Mouse (Mus musculus) ZHBTc4 (cell line): ENCODE measurements around the gene Pcnx3.
"Not testable (repeated sequence)": the region's sequence is repeated elsewhere in the genome, so short reads cannot be mapped to it uniquely, and the experiment has no call there.

Source experiments
- DNase-seq: peaks from one replicate; pipeline ENCODE4 v3.0.0-alpha.2; 2011; ENCODE audit warnings: low read depth, low spot score

The Pcnx3 gene

GRCm38 (mm10) chr19:5713255-5713654 is 24.5 kb upstream of the Pcnx3 start:
- DNase-seq: no peak

GRCm38 (mm10) chr19:5711907-5712460 is 23.3 kb upstream of the Pcnx3 start:
- DNase-seq: no peak

DNA sequence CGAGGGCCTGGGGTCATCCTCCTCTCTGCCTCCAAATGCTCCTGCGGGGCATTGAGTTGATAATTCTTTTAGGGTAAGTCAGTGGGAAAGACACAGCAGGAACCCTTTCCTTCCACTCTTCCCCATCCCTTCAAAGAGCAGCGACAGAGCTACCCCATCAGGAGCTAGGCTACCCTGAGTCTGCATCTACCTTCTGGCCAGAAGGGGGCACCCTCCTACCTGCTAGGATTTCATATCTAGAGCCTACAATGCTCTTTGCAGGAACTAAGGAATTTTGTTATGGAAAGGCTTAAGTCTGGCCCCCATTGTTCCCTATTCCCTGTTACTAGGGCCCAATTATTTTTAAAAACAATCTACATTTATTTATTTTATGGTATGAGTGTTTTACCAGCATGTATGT is 22.5 kb upstream of the Pcnx3 start:
- DNase-seq: peak; percentile 83

- no peak for DNase-seq
Observed at GRCm38 (mm10) chr19:5710581-5710980, 21.9 kb upstream of the Pcnx3 start.

- no peak for DNase-seq
Observed at GRCm38 (mm10) chr19:5710068-5710467, 21.4 kb upstream of the Pcnx3 start.

DNA sequence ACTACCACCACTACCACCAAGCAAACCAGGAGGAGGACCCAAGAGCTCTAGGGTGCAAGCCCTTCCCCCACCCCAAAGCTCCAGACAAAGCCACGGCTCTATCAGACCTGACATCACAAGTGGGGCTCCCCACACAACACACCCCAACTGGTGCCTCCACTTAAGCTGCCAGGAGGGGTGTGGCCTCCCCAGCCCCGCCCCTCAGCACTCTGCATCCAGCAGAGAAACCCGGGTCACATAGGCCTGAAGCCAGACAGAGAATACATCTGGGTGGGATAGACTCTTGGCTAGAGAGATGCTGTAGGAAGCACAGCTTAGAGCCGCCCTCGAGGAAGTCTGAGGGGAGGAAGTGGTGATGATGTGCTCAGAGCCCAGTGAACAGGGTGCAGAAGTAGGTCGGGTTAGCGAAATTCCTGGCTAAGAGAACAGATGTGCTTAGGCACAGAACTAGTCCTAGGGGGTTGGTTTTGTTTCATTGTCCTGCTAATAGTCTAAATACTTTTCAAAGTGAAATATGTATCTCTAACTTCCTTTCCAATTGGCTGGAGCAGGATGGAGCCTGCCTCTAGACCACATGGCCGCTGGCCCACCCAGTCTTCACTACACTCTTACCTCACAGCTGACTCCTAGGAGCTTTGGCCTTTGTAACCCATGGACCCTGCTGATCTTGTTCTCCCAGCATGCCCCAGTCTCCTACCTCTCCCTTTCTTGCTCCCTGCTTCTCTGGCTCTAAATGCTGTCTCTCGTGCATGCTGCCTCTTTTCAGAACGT is 16.3 kb upstream of the Pcnx3 start:
- DNase-seq: peak; percentile 49

GRCm38 (mm10) chr19:5704163-5704800 is 15.6 kb upstream of the Pcnx3 start, which contains the start of gene Kcnk7:
Kcnk7 (plus strand) TSS chr19:5704367.
- no peak for DNase-seq

- DNase-seq: peak; percentile 93
Observed at GRCm38 (mm10) chr19:5695849-5696462, 7.2 kb upstream of the Pcnx3 start.

GRCm38 (mm10) chr19:5693801-5694200 is 5.1 kb upstream of the Pcnx3 start:
- DNase-seq: no peak

- no peak for DNase-seq
Observed at GRCm38 (mm10) chr19:5692913-5693396, 4.2 kb upstream of the Pcnx3 start.

DNA sequence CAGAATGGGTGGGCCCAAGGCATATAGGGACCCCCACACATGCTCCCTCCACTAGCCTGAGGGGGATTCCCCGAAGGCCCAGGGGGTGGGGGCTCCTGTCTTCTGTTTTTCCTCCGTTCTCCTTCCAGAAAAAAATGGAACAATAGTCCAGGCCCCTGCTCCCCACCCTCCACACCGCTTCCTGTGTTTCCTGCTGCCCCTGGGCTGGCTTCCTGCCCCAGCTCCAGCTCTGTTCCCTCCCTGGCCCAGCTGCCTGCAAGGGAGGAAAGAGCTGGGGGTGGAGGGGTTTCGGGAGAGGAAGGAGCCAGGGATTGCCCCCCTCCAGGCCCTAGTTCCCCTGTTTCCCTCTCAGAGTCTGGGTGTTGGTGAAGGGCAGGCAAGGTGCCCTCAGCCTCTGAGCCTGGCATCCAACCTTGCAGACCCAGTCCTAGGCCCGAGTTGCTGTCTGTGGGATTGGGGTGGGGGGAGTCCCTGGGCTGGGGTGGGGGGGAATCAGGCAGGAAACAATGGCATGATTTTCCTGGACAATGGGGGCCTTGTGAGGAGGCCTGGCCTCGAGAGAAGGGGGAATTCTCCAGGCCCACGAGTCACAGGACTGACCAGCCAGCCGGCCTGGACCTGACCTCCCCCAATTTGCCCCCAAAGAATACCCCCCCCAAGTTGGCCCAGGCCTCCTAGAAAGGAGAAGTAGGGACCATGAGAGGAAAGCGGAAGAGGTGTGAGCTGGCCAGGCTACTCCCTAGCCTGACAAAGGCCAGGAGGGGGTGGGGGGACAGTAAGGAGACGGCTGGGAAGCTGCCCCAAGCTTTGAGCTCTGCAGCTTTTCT is 3.6 kb upstream of the Pcnx3 start:
- no peak for DNase-seq

DNA sequence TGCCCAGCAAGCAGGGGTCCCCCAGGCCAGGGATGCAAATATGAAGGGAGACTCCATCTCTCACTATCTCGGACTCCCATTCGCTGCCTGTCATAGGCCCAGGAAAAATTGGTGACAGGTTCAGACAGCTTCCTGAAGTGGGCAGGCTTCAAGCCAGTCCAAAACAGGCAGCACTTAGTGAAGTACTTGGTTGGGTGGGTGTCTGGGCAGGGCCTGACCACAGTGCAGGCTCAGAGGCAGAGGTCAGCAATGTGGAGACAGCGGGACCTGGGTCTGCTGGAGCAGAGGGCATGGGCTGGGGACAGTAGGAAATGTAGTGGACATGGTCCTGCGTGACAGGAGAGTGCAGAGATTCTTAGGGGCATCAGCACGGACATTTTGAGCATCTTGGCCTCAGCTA is 2.9 kb upstream of the Pcnx3 start:
- no peak for DNase-seq

- no peak for DNase-seq
Observed at GRCm38 (mm10) chr19:5690343-5690735, 1.6 kb upstream of the Pcnx3 start.

DNA sequence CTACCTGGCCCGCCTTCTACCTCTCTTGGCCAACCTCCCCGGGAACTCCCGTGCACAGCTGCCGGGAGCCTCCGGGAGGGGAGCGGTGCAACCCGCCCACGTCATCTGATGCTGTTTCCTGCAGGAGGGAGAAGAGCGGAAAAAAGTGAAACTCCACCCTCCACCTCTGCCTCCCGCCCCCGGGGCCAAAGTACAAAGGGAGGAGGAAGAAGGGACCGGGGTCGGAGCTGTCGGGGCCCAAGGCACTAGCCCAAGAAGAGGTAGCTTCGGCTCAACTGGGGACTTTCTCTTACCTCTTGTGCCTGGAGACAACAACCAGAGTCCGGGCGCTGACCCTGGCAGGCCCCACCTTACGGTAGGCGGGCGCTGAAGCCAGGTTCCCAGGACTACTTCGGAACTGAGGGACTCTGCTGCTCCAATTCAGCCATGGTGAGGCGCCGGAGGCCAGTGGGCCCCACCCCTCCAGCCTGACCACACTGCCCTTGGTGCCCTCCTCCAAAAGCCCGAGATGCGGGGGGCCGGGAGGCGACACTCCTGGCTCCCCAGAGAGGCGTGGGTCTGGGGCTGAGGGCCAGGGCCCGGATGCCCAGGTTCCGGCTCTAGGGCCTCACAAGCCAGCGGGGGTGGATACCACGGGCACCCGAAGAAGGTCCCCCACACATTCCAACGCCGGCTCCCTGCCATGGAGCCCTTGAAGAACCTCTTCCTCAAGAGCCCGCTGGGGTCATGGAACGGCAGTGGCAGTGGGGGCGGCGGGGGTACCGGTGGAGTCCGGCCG is 1.0 kb upstream of the Pcnx3 start:
- peak; percentile 82 for DNase-seq

DNA sequence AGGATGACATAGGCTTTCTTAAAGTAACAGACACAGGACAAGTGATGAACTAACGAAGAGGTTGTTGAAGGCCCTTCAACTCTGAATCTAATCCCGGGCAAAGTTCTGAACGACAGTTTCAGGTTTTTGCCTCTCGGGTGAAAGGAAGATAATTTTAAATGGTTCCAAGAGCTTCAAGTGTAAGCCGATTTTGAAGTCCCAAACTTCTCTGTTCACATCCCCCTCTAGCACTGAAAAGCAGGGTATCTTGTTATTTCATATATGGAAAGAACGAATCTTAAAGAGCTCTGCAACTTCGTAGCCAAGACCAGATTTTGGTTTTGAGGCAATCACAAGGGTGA is 350 bp upstream of the Pcnx3 start:
- DNase-seq: no peak

- no peak for DNase-seq
Observed at GRCm38 (mm10) chr19:5687738-5688137, 970 bp downstream of the Pcnx3 start.

DNA sequence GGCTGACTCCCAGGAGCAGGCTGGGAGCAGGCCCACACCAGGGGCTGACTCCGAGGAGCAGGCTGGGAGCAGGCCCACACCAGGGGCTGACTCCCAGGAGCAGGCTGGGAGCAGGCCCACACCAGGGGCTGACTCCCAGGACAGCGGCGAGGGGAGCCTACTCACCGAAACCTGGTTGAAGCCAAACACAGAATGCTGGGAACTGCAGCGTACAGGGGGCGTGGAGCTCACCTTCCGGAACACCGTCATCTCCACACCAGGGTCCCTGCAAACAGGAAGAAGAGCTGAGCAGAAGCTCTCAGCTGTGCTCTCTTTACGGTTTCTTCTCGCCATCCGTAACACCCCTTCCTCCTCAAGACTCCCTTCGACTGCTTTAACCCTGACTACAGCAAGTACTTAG is 1.8 kb downstream of the Pcnx3 start:
- DNase-seq: not testable (repeated sequence)

- no peak for DNase-seq
Observed at GRCm38 (mm10) chr19:5686437-5686836, 2.3 kb downstream of the Pcnx3 start.

DNA sequence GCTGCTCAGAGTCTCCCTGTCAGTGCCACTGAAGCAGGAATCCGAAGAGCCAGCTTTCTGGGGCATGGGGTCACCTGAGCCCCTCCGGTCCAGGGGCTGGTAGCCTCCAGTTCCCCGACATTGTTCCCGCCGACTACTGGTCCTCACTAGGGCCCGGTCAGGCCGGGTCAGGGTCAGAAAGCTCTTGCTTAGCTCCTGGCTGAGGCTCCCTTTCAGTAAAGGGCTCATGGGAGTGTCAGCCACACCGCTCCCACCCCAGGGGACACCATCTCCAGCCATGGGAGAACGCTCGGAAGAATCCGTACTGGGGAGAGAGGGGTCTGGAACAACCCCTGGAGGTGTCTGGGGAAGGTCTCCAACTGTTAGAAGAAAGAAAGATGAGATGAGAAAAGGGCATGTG is 2.8 kb downstream of the Pcnx3 start:
- DNase-seq: no peak

- no peak for DNase-seq
Observed at GRCm38 (mm10) chr19:5685431-5685830, 3.3 kb downstream of the Pcnx3 start.

DNA sequence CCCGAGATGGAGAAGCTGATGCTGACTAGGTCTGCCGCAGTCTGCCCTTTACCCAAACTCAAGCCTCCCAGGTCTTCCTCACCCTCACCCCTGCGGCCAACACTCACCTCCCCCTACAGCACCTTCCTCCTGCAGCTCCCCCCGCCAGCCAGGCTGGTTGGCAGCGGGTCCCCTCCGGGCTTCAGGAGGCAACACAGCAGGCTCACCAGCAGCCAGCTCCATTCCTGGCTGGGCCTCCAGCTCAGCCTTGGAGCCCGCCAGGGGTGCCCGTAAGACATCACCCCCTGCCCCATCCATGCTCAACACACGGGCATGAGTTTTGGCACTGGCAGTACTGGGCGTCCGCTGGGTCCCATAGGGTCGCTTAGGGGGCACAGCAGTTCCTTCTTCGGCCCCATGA is 3.7 kb downstream of the Pcnx3 start:
- DNase-seq: no peak
